Mouse (Mus musculus) right cerebral cortex, adult 18-20 months (tissue): Measurements from ENCODE around the gene Prkaca.
"Not testable (repeated sequence)": the region's sequence is repeated elsewhere in the genome, so short reads cannot be mapped to it uniquely, and the experiment has no call there.

Source experiments
- DNase-seq: peaks from one replicate; pipeline ENCODE4 v3.0.0; 2022; ENCODE audit warnings: mixed read lengths

Prkaca gene

DNA sequence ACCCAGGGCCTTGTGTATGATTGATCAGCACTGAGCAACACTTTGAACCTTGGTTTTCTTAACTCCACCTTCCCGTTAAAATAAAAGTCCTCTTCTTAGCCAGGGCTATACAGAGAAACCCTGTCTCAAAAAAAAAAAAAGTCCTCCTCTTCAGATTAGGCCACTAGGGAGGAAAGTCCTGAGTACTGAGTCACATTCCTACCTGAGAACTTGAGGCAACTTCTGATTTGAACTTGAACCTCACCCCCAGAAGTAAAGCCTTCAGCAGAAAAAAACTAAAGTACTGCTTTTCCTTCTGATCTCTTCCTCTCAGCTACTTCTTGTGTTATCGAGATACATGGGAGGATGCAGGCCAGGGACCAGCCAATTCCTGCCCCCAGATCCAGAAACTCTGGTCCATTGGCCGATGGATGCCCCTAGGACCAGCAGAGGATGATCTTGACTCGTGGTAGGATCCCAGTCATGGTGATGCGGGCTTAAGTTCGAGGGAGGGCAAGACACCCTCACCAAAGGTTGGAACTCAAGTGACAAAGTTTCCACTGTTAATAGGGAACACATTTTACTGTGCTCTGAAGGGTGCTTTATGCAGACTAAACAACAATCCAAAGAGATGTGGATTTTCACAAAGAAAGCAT, 30.9 kb downstream of the Prkaca start:
- DNase-seq, result no peak

DNA sequence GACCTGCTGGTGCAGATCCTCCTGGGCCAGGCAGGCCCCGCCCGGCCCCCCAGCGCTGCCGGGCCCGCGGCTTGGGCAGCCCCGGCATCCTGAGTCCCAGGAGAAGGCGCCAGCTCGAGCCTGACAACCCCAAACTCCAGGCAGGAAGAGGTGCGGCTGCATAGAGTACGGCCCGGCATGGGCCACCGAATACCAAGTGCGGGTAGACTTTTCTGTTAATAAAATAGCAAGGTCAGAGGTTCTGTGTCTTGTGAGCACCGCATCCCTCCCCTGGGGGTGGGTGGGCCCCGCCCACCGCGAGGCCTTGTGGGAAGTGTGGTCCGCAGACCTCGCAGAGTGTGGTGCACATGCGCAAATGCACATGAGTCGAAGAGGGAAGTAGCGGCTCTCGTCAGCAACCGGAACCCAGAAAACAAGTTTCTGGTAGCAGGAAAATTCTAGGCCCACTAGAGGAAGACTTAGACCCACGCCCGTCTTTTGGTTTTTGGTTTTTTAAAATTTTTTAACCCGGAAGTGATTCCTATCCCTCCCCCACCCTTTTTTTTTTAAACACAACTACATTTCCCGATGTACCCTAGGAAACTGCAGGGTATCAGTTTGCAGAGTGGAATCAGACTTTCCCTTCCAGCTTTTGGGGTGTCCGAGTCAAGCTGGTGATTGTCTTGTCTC, 31.9 kb downstream of the Prkaca start:
- peak; percentile 93 for DNase-seq

DNA sequence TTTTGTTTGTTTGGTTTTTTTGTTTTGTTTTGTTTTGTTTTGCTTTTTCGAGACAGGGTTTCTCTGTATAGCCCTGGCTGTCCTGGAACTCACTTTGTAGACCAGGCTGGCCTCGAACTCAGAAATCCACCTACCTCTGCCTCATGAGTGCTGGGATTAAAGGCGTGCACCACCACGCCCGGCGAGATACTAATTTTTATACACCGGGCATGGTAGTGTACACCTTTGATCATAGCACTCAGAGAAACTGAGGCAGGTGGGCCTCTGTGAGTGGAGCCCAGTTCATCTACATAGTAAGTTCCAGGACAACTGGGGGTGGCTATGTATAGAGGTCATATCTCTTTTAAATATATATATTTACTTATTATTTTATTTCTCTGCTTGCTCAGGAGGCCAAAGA, 32.7 kb downstream of the Prkaca start:
- DNase-seq, result not testable (repeated sequence)

DNA sequence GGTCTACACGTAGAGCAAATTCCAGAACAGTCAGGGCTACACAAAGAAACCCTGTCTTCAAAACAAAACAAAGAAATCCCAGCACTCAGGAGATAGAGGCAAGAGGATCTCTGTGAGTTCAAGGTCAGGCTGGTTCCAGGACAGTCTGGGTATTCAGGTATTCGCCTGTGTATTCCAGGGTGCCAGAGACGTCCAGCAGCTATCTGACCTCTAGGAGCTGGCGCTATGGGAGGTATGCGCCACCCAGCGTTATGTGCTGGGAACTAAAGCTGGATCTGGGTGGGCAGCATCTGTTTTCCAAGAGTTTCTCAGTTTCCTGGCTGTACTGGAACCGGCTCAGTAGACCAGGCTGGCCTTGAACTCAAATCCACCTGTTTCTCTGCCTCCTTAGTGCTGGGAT, 35.6 kb downstream of the Prkaca start:
- DNase-seq, result no peak

DNA sequence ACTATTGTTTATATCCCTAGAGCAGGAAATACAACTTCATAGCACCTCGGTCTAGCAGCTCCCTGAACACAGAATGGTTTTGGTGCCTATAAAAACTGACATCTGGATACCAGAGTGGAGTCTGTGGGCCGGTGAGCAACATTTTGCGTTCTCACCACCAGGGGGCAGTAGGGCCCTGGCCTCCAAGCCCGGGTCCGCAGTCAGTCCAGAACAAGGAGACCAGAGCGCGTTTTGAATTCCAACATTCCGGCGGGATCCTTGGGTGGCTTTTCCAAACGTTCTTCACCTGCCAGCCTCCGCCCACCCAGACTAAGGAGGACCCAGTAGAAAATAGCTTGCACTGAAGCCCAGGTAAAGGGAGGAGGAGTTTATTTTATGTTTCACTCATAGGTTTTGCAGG, 37.1 kb downstream of the Prkaca start:
- DNase-seq, result peak; percentile 86

DNA sequence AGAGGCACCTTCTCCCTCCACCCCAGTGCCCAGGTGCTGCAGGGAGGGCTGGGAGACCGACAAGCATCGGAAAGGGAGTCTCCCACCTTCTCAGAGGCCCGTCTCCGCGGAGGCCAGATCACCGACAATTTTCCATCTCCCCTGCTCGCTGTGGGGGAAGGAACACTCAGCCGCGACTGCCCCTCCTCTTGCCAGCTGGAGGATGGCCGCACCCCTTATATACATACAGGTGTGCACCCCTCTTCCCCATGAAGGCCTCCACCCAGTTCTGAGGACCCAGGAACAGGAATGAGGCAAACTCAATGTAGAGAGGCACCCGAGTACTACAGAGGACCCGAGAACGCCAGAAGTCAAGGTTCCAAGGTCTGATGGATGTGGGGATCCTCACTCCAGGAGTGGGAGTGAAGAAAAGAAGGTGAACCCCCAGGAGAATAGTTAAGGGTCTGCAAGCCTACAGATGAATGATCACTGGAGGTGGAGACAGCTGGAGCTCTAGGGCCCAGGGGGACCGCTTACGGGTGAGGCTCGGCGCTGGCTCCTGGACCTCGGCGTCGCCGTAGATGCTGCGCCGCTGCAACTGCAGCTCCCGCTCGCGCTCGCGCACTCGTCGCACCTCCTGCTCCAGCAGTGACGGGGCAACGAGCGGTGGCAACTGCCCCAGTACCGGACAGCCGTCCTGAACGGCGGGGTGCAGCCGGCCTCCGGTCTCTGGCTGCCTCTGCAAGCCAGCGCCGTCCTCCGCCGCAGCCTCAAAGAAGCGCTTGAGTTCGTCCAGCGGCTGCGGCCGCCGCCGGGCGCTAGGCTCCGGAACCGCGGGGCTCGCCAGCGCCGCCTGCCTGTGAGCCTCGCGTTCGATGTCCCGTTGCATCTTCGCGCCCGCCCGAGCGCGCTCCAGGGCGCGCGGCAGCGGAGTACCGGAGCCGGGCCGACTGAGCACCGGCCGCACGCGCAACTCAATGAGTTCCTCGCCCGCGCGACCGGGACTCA, 38.1 kb downstream of the Prkaca start:
- peak; percentile 68 for DNase-seq

DNA sequence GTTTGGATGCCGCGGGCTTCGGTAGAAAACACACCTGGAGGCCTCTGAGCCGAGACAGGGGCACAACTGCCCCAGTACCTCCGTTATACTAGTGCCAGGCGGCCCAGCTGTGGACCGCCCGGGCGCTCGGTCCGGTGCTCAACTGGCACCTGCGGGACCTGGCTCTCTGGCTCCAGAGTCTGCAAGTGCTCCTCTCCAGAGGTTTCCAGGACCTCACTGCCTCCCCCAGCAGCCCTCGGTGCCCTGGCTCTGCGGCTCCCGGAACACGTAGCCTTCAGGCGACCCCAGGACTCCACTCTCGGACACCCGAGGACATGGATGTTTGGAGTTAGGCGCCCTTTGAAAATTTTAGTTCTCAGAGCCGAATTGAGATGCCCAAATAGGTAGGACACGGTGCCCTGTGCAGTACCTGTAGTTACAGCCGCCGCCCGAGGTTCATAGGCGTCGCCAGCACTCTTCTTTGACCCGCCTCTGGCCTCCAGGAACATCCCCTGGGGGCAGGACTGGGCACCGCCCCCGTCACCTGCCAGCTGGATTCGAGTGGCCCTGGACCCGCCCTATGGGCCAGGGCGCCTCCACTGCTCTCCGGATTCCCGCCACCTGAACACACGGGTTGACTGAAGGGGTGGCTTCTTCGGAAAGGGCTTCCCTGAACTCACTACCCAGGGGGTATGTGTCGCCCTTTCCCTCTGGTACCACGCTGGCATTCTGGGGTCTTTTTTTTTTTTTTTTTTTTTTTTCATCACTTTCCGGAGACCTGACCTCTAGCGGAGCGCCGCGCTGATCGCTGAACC, 39.1 kb downstream of the Prkaca start, which contains the start of gene 2210011C24Rik:
2210011C24Rik (minus strand) TSS at position 467 of the 794 bp plus-strand sequence.
- no peak for DNase-seq

DNA sequence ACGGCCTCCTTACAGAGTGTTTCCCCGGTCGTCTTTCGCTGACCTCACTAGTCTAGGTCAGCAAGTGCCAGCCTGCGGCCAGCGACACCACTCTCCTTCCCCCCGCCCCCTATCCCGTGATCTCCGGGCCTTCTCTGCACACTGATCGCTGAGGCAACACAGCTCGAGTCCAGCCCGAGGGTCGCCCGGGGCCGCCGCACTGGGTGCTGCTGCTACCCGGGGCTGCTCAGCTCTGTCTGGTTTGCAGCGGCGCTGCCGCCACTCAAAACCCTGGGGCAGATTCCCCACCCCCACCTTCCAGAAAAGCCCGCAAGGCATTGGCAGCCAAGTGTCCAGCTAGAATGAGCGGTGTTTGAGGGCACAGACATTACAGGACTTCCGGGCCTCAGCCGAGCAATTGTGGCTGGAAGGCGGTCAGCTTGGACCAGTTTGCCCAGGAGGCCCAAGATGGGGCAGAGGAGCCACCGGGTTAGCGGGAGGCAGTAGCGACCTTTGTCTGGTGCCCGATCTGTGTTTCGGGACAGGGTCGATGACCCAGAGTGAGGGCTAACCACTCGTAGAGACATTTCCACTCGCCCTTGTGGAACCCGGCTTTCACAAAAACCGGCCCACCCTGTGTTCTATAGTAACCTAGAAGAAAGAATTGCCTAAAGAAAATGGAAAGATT, 39.8 kb downstream of the Prkaca start:
- DNase-seq, result no peak

DNA sequence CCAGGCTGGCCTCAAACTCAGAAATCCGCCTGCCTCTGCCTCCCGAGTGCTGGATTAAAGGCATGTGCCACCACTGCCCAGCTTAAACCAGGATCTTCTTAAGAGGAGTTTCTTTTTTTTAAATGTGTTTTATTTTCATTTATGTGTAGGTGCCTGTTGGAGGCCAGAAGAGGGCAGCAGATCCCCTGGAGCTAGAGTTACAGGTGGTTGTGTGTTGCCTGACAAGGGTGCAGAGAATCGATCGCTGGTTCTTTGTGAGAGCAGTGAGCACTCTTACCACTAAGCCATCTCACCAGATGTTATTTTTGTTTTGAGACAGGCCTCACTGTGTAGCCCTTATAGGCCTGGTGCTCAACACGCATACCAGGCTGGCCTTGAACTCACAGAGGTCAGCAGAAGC, 43.0 kb downstream of the Prkaca start:
- no peak for DNase-seq

DNA sequence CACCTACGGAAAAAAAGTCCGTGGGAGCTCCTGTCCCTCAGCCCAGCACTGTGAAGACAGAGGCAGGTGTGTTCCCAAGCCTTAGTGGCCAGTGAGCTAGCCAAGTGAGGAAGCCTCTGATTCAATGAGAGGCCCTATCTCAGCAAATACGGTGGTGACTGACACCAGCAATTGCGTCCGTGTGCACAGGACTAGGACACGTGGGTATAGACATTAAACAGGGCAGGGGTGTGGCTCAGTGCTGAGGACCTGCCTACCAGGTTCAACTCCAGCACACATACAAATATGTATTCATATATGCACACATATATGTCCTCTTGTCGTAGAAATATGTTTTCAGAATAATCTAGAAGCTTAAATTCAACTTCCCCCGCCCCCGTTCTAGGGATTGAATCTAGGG, 46.9 kb downstream of the Prkaca start:
- DNase-seq, result no peak

DNA sequence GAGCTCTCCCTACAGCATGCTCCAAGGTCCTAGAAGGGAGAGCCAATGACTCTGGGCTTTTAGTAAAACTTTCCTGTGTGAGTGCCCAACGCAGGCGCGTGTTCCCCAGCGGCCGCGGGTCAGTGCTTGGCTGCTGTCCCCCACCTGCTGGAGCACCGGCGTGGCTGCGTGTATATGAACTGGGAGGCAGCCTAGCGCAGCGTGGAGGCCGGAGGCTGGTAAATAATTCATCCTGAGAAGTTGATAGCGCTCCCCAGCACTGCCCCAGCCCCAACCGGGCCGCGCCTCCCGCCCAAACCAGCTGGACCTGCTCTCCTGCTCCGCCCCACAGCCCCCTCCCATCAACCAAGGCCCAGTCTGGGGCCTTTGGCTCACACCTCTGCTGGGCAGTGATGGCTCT, 48.3 kb downstream of the Prkaca start, which contains the start of gene Palm3:
Palm3 (plus strand) TSS at position 376 of the 400 bp plus-strand sequence.
- no peak for DNase-seq

DNA sequence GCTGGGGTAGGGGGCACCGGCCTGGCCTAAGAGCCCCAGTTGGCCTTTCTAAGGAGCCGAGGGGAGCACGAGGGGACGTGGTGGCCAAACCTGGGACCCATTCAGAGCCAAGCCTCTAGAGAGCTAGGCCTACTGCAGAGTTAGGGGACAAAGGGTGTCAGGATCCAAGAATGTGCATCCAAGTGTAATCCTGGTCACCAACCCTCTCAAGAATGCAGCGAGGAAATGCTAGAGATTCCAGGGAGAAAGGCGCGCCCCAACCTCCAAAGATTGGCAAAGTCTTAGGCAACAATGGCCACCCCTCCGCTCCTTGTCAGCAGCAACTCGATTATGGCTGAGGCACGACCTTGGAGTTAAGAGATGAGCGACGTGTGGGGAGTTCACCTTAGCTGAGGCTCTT, 48.8 kb downstream of the Prkaca start:
- no peak for DNase-seq

DNA sequence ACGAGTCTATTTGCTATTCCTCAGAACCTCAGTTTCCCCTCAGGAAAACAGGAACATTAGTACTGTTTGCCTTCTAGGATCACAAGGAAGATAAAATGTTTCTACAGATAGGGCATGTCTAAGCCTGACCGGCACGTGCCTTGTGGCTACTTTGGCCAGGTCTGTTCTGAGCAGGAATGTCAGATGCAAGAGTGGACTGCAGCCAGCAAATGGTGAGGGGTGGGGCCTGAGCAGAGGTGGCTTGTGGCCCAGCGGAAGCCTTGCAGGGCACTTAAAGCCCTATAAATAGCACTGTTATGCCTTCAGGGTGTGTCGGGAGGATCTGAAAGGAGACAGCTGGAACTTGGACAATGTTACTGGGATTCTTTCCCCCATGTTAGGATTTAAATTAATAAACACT, 50.3 kb downstream of the Prkaca start:
- DNase-seq, result no peak

DNA sequence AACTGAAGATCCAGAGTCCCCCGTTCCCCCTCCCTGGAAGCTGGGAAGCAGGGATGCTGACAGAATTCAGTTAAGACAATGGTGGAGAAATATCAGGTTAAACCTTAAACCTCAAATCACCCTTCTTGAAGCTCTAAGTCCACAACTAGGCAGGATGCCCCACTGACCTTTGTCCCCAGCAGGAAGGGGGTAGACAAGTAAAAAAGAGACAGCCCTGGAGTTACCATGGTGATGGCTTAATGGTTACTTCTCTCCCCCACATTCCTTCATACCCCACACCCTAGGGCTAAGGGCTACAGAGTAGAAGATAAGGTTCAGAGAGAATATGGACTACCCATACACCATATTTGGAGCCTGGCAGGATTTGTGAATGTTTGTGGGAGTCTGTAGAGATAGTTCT, 50.8 kb downstream of the Prkaca start:
- no peak for DNase-seq

DNA sequence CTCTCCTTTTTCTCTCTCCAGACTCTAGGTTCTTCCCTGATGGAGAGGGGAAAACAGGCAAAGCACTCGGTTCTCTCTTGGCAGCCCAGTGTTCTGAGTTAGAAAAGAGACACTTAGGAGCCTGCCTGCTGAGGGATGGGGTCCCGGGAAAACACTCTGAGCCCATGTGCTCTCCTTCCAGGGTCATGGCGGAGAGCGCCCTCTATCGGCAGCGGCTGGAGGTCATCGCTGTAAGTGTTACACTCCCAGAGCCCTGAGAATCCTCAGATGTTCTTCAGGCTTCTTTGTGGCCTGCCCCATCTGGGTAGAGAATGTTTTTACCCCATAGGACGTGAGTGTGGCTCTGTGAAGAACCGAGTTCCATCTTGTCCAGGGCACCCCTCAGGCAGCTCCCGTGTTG, 51.4 kb downstream of the Prkaca start:
- no peak for DNase-seq

DNA sequence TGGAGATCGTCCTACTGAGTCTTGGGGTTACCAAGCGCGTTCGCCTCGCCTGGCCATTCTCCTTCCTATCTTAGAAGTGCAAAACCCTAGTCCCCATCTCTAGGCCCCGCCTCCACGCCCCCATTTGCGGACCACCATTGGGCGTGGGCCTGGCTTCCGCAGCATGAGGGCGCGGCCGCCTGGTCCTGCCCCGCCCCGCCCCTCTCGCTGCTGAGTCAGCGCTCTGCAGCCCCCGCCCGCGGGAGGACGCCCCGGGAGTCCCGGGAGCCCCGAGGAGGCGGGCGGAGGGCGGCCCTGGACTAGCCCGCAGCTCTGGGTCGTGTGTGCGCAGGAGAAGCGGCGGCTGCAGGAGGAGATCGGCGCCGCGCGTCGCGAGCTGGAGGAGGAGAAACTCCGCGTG, 53.1 kb downstream of the Prkaca start:
- DNase-seq, result peak; percentile 30

DNA sequence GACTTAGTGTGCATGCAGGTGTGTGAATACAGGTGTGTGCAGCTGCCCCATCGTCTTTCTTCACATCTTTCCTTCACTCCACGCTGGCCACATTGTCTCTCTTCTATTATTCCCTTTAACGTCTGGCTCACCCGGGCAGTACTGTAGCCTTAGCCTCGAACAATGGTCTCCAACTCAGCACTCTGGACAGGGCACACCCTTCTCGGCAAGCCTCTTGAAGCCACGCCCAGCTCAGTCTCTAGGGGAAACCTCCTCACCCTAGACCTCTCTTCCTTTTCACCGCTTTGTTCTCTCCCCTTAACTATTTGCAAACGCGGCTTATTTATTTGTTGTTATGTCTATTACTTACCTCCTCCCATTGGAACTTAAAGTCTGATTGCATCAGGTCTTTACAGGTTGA, 54.7 kb downstream of the Prkaca start:
- DNase-seq, result no peak

DNA sequence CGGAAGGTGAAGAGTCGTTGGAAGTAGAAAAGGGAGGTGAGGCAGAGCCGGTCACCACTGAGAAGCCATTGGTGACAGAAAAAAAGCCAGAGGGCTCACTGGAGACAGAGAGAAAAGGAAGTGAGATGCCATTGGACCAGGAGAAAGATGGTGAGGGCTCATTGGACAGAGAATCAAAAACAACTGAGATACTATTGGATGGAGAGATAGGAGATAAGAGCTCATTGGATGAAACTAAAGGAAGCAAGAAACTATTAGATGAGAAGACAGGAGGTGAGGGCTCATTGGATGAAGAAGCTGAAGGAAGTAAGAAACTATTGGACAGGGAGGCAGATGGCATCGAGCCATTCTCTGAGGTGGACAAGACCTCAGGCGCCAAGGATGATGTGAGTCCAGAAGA, 56.5 kb downstream of the Prkaca start:
- DNase-seq, result no peak

DNA sequence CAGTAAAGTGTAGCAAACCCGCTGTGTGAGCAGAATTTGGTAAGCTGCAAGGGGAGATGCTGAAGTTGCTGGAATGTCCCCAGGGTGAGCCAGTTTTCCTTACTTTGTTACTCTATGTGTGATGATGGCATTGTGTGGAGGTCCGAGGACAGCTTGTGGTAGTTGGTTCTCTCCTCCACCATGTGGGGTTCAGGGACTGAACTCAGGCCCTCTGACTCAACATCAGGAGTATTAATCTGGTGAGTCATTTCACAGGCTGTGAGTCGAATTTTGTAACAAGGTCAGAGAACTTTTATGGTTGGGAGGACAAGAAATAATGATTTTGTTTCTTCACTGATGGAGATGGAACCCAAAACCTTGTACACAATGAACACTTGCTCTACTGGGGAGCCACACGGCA, 60.0 kb downstream of the Prkaca start:
- no peak for DNase-seq

DNA sequence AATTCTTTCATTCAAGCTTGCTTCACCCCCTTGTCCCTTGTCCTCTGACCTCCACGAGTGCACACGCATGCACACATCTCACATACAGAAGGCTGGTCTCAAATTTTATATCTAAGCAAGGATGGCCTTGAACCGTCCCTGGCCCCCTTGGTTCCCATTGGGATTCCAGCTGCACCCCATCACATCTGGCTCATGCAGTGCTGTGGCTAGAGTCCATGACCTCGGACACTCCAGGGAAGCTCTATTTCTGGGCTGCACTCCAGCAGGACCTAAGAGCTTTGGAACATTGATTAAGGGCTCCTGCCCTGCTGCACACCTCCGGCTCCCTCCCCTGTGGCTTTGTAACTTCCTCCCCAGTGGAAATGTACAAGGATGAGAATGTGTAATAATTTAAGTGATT, 65.2 kb downstream of the Prkaca start:
- DNase-seq, result no peak

DNA sequence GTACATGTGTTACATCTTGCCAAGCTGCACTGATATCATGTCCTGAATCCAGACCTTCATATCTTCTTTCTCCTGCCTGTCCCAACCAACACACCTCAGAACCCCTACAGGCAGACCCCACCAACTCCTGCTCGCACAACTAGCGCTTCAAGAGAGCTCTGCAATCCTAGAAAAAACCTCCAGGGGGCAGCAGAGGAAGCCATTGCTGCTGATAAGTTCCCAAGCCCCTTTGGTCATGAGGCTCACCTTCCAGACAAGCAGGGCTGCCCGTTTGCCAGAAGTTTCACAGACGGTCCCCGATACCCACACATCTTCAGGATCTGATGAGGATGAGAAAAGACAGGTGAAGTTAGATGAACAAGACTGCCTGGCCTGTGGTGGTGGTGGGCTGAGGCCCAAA, 66.3 kb downstream of the Prkaca start:
- DNase-seq, result peak; percentile 32
